ENCODE assay signal across 13 mouse cellular contexts in the genomic region with DNA sequence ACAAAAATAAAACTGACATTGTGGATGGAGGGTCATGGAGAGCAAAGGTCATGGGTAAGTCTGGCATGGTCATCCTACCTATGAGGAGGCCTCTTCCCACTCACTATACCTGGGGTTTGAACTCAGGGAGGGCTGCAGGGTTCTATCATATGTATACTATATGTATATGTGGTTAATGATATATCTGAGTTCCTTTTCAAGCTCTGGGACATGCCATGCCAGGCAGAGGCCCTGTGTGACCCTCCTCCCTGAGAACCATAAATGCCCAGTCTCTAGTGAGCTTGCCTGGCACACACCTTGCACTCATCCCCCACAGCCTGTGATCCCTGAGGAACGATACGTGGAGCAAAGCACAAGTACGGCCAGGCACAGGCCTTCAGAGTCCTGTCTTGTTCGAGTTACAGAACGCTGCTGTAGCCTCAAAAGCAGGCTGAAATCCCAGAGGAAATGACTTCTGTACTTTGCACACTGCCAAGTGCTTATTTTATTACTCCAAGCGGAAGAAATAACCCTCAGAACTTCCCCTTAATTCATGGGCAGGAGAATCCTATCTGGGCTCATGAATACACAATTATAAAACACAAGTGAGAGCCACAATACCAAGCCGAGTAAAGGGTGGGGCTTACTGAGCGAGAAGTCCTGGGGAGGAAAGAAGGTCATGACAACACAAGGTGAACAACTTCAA. TPM values are rescaled to one million over a fixed set of nuclear protein-coding genes. Genes with fewer than 3 reads are reported as not detected.
DNase-seq lines count a peak whose midpoint lies in the region; ATAC-seq lines count a peak whose summit lies in the region.
"Had no signal": no experiment of that assay in that cellular context is flagged by ENCODE, and none has a peak within 500 bp of the region (broad histone marks: within the 10 kb centered on the region; RNA-seq: fewer than 3 reads in every experiment).

No protein-coding gene starts in this region.

- peaks cover 2% of the 10 kb centered on the region; the same call in 1 of the 2 replicates for H3K4me1 ChIP-seq in heart, embryonic 10.5 days
- H3K4me1 ChIP-seq: lung, embryonic 15.5 days had no signal

- H3K4me3 ChIP-seq in heart, embryonic 10.5 days: no peak overlapping the region
- H3K4me3 ChIP-seq: forebrain, embryonic 15.5 days; lung, embryonic 15.5 days; myocyte had no signal

- 90% methylated on average over 8 of the region's 8 CpGs for WGBS in heart, embryonic 10.5 days

- H3K27me3 ChIP-seq in heart, embryonic 10.5 days (ENCODE audit: insufficient read depth, poor library complexity, severe bottlenecking): no peaks in the 10 kb centered on the region
- H3K27me3 ChIP-seq: forebrain, embryonic 15.5 days; lung, embryonic 15.5 days had no signal

- H3K9me3 ChIP-seq in heart, embryonic 10.5 days: no peaks in the 10 kb centered on the region
- H3K9me3 ChIP-seq: forebrain, embryonic 15.5 days; lung, embryonic 15.5 days had no signal

- peak; percentile 34 to 55 for DNase-seq in heart, adult 9 months (ENCODE audit: low spot score in 2 of 2)
- no peak for DNase-seq in heart, embryonic 10.5 days (ENCODE audit: low spot score)
- DNase-seq in retina, postnatal 1 day: peak; percentile 1
- DNase-seq in retina, embryonic 14.5 days (ENCODE audit: low spot score): no peak
- DNase-seq in thymus, adult 18-20 months: no peak
- no peak for DNase-seq in thymus, postnatal 0 days (ENCODE audit: low spot score)
- DNase-seq: cerebellum, adult 11-12 months; liver had no signal

- peaks cover 29% of the 10 kb centered on the region for H3K36me3 ChIP-seq in heart, embryonic 10.5 days

- no peak overlapping the region for H3K27ac ChIP-seq in heart, embryonic 10.5 days
- H3K27ac ChIP-seq: forebrain, embryonic 15.5 days; hindbrain, postnatal 0 days; lung, embryonic 15.5 days had no signal

- ATAC-seq in hematopoietic stem cell, adult 5-6 weeks (replicated peaks in 1 of 2; ENCODE audit: insufficient read depth in 1 of 2, low FRiP score in 2 of 2, low TSS enrichment in 1 of 2, low read depth in 1 of 2, poor library complexity in 2 of 2, severe bottlenecking in 2 of 2): peak; percentile 30 to 39; a peak in 2 of 4 replicates
- ATAC-seq: forebrain, embryonic 15.5 days; hindbrain, postnatal 0 days had no signal

RNA-seq across cellular contexts. Expression of a gene that starts 16.4 kb away (rescaled TPM):
- polyA plus RNA-seq in heart, embryonic 10.5 days (2016; fragmentation: Nextera tagmentation; extraction: Ambion mirVana): 11.1 and 13.5 TPM in 2 replicates
- 24.5 and 27.3 TPM in 2 replicates for total RNA-seq in hematopoietic stem cell, adult 5-6 weeks (2017)
- polyA plus RNA-seq in thymus, postnatal 0 days (2015; fragmentation: Nextera tagmentation; extraction: Ambion mirVana): 20.0 and 26.3 TPM in 2 replicates

RNA-seq across cellular contexts. Expression of a gene that starts 43.1 kb away (rescaled TPM):
- polyA plus RNA-seq in heart, embryonic 10.5 days (2016; fragmentation: Nextera tagmentation; extraction: Ambion mirVana): 18.0 and 23.1 TPM in 2 replicates
- 23.6 and 26.3 TPM in 2 replicates for total RNA-seq in hematopoietic stem cell, adult 5-6 weeks (2017)
- polyA plus RNA-seq in thymus, postnatal 0 days (2015; fragmentation: Nextera tagmentation; extraction: Ambion mirVana): 18.1 and 18.7 TPM in 2 replicates

RNA-seq across cellular contexts. Expression of a gene that starts 58.4 kb away (rescaled TPM):
- 32.8 and 34.9 TPM in 2 replicates for polyA plus RNA-seq in heart, embryonic 10.5 days (2016; fragmentation: Nextera tagmentation; extraction: Ambion mirVana)
- 74.6 and 96.5 TPM in 2 replicates for total RNA-seq in hematopoietic stem cell, adult 5-6 weeks (2017)
- polyA plus RNA-seq in thymus, postnatal 0 days (2015; fragmentation: Nextera tagmentation; extraction: Ambion mirVana): 28.9 and 31.2 TPM in 2 replicates

Comparison
In these comparisons a context has a peak if more than half of its experiments do, and no peak if none do; other contexts are left out.
1. DNase-seq: peak in heart, adult 9 months (2 of 2) and retina, postnatal 1 day (single experiment); none in heart, embryonic 10.5 days (single experiment), retina, embryonic 14.5 days (single experiment), thymus, adult 18-20 months (0 of 2) and thymus, postnatal 0 days (single experiment).